Mouse (Mus musculus): ENCODE results near the gene Bag5. TPM values are rescaled to one million over a fixed set of nuclear protein-coding genes. Genes with fewer than 3 reads are reported as not detected.

Gene Bag5
- total and polyA plus RNA-seq, 3 experiments: 24.0 to 38.0 TPM; not detected in 1

- Histone ChIP-seq H3K4me1 (ENCODE audit: control insufficient read depth in 1 of 2, insufficient read depth in 2 of 2, low read length in 2 of 2) (no peaks in the 10 kb centered on the region), H3K36me3 (ENCODE audit: control insufficient read depth in 1 of 2, insufficient read depth in 2 of 2, low read length in 2 of 2) (no peaks in the 10 kb centered on the region), H3K4me3 (ENCODE audit: control insufficient read depth in 1 of 2, insufficient read depth in 1 of 2, low read depth in 2 of 2, low read length in 2 of 2) (no peak overlapping the region), H3K9ac (ENCODE audit: control insufficient read depth, low read depth, low read length, poor library complexity, severe bottlenecking) (no peak overlapping the region), H3K9me3 (replicated peaks; ENCODE audit: insufficient read depth, low read length) (no peaks in the 10 kb centered on the region), H3K27me3 (ENCODE audit: control insufficient read depth in 1 of 2, insufficient read depth in 2 of 2, low read length in 2 of 2) (no peaks in the 10 kb centered on the region), H3K79me2 (ENCODE audit: control insufficient read depth, insufficient read depth, low read length, poor library complexity) (no peaks in the 10 kb centered on the region), H3K27ac (ENCODE audit: control insufficient read depth, low read depth, low read length) (no peak overlapping the region)
- TF ChIP-seq POLR2AphosphoS2 (IDR thresholded peaks at IDR 0.05; ENCODE audit: low read length) (0 out of 2 replicates have a peak, but pooled peaks have one; percentile 32), USF1 (IDR thresholded peaks at IDR 0.05; ENCODE audit: low read depth, low read length) (no peak)
- DNase-seq (ENCODE audit: low read depth, low spot score): no peak
These were observed 26.7 kb downstream of the Bag5 start for GRCm38 (mm10) chr12:111686390-111686789.

- no peaks in the 10 kb centered on the region for H3K36me3 ChIP-seq (ENCODE audit: control insufficient read depth in 1 of 2, insufficient read depth in 2 of 2, low read length in 2 of 2)
- peaks cover 22% of the 10 kb centered on the region for H3K79me2 ChIP-seq (ENCODE audit: control insufficient read depth, insufficient read depth, low read length, poor library complexity)
- no peak overlapping the region for H3K27ac ChIP-seq (ENCODE audit: control insufficient read depth, low read depth, low read length)
These were observed 30.3 kb downstream of the Bag5 start for GRCm38 (mm10) chr12:111682806-111683205.

GRCm38 (mm10) chr12:111682003-111682402 lies 31.1 kb downstream of the Bag5 start:
- H3K4me3 ChIP-seq (ENCODE audit: control insufficient read depth in 1 of 2, insufficient read depth in 1 of 2, low read depth in 2 of 2, low read length in 2 of 2): no peak overlapping the region
- H3K27ac ChIP-seq (ENCODE audit: control insufficient read depth, low read depth, low read length): no peak overlapping the region
- no peak overlapping the region for H3K9ac ChIP-seq (ENCODE audit: control insufficient read depth, low read depth, low read length, poor library complexity, severe bottlenecking)
- 0 out of 4 replicates have a peak, but pooled peaks cover 0 to under 1% of the 10 kb centered on the region in 2 experiments for H3K4me1 ChIP-seq (ENCODE audit: control insufficient read depth in 1 of 2, insufficient read depth in 2 of 2, low read length in 2 of 2)
- no peaks in the 10 kb centered on the region; a peak in 1 of 4 replicates for H3K36me3 ChIP-seq (ENCODE audit: control insufficient read depth in 1 of 2, insufficient read depth in 2 of 2, low read length in 2 of 2)
- no peaks in the 10 kb centered on the region for H3K27me3 ChIP-seq (ENCODE audit: control insufficient read depth in 1 of 2, insufficient read depth in 2 of 2, low read length in 2 of 2)
- no peak for DNase-seq (ENCODE audit: low read depth, low spot score)
- TF ChIP-seq UBTF (IDR thresholded peaks at IDR 0.05; ENCODE audit: borderline replicate concordance, insufficient read depth, low read depth, low read length) (no peak), POLR2A (IDR thresholded peaks at IDR 0.05; ENCODE audit: control insufficient read depth in 1 of 2, insufficient read depth in 1 of 2, low read depth in 1 of 2, low read length in 2 of 2, poor library complexity in 1 of 2) (no peak), E2F4 (IDR thresholded peaks at IDR 0.05; ENCODE audit: borderline replicate concordance, low read depth, low read length) (no peak), MXI1 (IDR thresholded peaks at IDR 0.05; ENCODE audit: low read depth, low read length) (no peak), GABPA (IDR thresholded peaks at IDR 0.05; ENCODE audit: low read depth, low read length) (no peak), USF2 (IDR thresholded peaks at IDR 0.05; ENCODE audit: borderline replicate concordance in 1 of 2, insufficient read depth in 1 of 2, low read depth in 1 of 2, low read length in 2 of 2) (no peak), BHLHE40 (IDR thresholded peaks at IDR 0.05; ENCODE audit: borderline replicate concordance, low read depth, low read length) (no peak), TCF12 (IDR thresholded peaks at IDR 0.05; ENCODE audit: low read depth, low read length) (no peak), ELF1 (IDR thresholded peaks at IDR 0.05; ENCODE audit: low read depth, low read length) (no peak), TAL1 (IDR thresholded peaks at IDR 0.05; ENCODE audit: low read length) (no peak)
- peaks cover 25% of the 10 kb centered on the region for H3K79me2 ChIP-seq (ENCODE audit: control insufficient read depth, insufficient read depth, low read length, poor library complexity)
- no peaks in the 10 kb centered on the region for H3K9me3 ChIP-seq (replicated peaks; ENCODE audit: insufficient read depth, low read length)

More at GRCm38 (mm10) chr12:111682806-111683205, 30.3 kb downstream of the Bag5 start:
- H3K9ac ChIP-seq (ENCODE audit: control insufficient read depth, low read depth, low read length, poor library complexity, severe bottlenecking): no peak overlapping the region
- TF ChIP-seq RCOR1 (IDR thresholded peaks at IDR 0.05; ENCODE audit: low read depth, low read length): no peak
- no peak for TF ChIP-seq MYC (IDR thresholded peaks at IDR 0.05; ENCODE audit: low read depth, low read length)
- TF ChIP-seq RAD21 (IDR thresholded peaks at IDR 0.05; ENCODE audit: low read depth, low read length): no peak
- no peak for TF ChIP-seq NRF1 (IDR thresholded peaks at IDR 0.05; ENCODE audit: insufficient read depth, low read depth, low read length, poor library complexity, severe bottlenecking)
- TF ChIP-seq MYB (IDR thresholded peaks at IDR 0.05; ENCODE audit: low read depth, low read length): no peak
- no peak for TF ChIP-seq TAL1 (IDR thresholded peaks at IDR 0.05; ENCODE audit: low read length)
- TF ChIP-seq UBTF (IDR thresholded peaks at IDR 0.05; ENCODE audit: borderline replicate concordance, insufficient read depth, low read depth, low read length): no peak
- no peak for TF ChIP-seq SMC3 (IDR thresholded peaks at IDR 0.05; ENCODE audit: low read depth, low read length)
- TF ChIP-seq TCF12 (IDR thresholded peaks at IDR 0.05; ENCODE audit: low read depth, low read length): no peak
- TF ChIP-seq CTCF (IDR thresholded peaks at IDR 0.05 in 2 of 3, conservative IDR thresholded peaks at IDR 0.05 in 1 of 3; ENCODE audit: control insufficient read depth in 1 of 3, insufficient read depth in 1 of 3, low read depth in 2 of 3, low read length in 3 of 3, poor library complexity in 1 of 3, severe bottlenecking in 1 of 3): no peak
- TF ChIP-seq SIN3A (IDR thresholded peaks at IDR 0.05; ENCODE audit: low read length): no peak
- no peaks in the 10 kb centered on the region for H3K27me3 ChIP-seq (ENCODE audit: control insufficient read depth in 1 of 2, insufficient read depth in 2 of 2, low read length in 2 of 2)
- no peaks in the 10 kb centered on the region for H3K4me1 ChIP-seq (ENCODE audit: control insufficient read depth in 1 of 2, insufficient read depth in 2 of 2, low read length in 2 of 2)
- DNase-seq (ENCODE audit: low read depth, low spot score): no peak
- H3K4me3 ChIP-seq (ENCODE audit: control insufficient read depth in 1 of 2, insufficient read depth in 1 of 2, low read depth in 2 of 2, low read length in 2 of 2): no peak overlapping the region
- H3K9me3 ChIP-seq (replicated peaks; ENCODE audit: insufficient read depth, low read length): no peaks in the 10 kb centered on the region
